Mouse (Mus musculus) liver, embryonic 12.5 days (tissue): ENCODE measurements around the gene Chn1. TPM values are rescaled to one million over a fixed set of nuclear protein-coding genes. Genes with fewer than 3 reads are reported as not detected.

Source experiments
- ATAC-seq: fragments of 200-750 bp; cut with Nextera tagmentation; 2 replicates; pipeline ENCODE4 v1.8.0; 2017; ENCODE audit warnings: moderate number of reproducible peaks, mild to moderate bottlenecking, moderate library complexity
- H3K27ac ChIP-seq: fragments of 300-500 bp; sonication (generic); 2 replicates; pipeline ENCODE4 v1.5.1; 2016; ENCODE audit warnings: mild to moderate bottlenecking
- H3K27me3 ChIP-seq: fragments of 300-500 bp; sonication (generic); replicated peaks from 2 replicates; pipeline ENCODE4 v1.6.1; 2016; ENCODE audit warnings: mild to moderate bottlenecking, moderate library complexity
- H3K36me3 ChIP-seq: fragments of 300-500 bp; sonication (generic); 2 replicates; pipeline ENCODE4 v1.6.1; 2016; ENCODE audit warnings: mild to moderate bottlenecking, moderate library complexity
- H3K4me1 ChIP-seq: fragments of 300-500 bp; sonication (generic); 2 replicates; pipeline ENCODE4 v1.6.1; 2016
- H3K4me2 ChIP-seq: fragments of 300-500 bp; sonication (generic); 2 replicates; pipeline ENCODE4 v1.6.1; 2016; ENCODE audit warnings: mild to moderate bottlenecking, moderate library complexity
- H3K4me3 ChIP-seq: fragments of 300-500 bp; sonication (generic); 2 replicates; pipeline ENCODE4 v1.5.1; 2016; ENCODE audit warnings: mild to moderate bottlenecking, moderate library complexity
- H3K9ac ChIP-seq: fragments of 300-500 bp; sonication (generic); 2 replicates; pipeline ENCODE4 v1.6.1; 2016; ENCODE audit warnings: mild to moderate bottlenecking, moderate library complexity
- H3K9me3 ChIP-seq: fragments of 300-500 bp; sonication (generic); replicated peaks from 2 replicates; pipeline ENCODE4 v1.6.1; 2016; ENCODE audit warnings: mild to moderate bottlenecking, moderate library complexity
- WGBS: fragments of 180-500 bp; shearing (Covaris S2); methylation state at CpG from one replicate; pipeline ENCODE4 v1.1.7; 2016; ENCODE audit not compliant: insufficient replicate concordance; 5-methylcytosine and 5-hydroxymethylcytosine counted together
- polyA plus RNA-seq: library from polyadenylated mRNA; unstranded; fragments of >200 nt; fragmentation: Nextera tagmentation; extraction: Ambion mirVana; gene quantifications from 2 replicates; pipeline ENCODE4 v1.2.1, GENCODE M21; 2016

Chn1 gene
- polyA plus RNA-seq, 1 experiment from 2014 or later: 1.9 TPM

DNA sequence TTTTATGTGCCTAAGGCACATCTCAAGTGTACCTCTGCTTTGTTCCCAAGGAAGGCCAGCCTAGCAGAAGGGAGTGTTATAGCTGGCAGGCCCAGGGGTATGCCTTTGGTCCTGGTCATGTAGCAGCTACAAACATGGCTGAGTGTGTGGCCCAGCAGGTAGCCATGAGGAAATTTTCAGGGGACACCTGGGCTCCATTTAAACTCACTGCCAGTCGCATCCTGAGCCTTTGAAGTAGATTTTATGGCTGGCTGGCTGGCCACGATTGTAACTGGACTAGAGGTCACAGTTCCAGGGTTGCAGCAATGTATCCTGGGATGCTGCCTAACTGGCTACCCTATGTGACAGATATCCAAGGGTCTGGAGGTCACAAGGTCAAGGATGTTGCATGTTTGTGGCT, 174.5 kb downstream of the Chn1 start:
- Histone ChIP-seq H3K4me2 (no peak overlapping the region), H3K9ac (no peak overlapping the region), H3K27me3 (no peaks in the 10 kb centered on the region), H3K4me3 (no peak overlapping the region), H3K36me3 (no peaks in the 10 kb centered on the region), H3K9me3 (no peaks in the 10 kb centered on the region), H3K4me1 (peaks cover 10% of the 10 kb centered on the region), H3K27ac (no peak overlapping the region)
- no peak for ATAC-seq
- 56% methylated on average over 2 of the region's 2 CpGs for WGBS

GRCm38 (mm10) chr2:73597772-73598171, 177.4 kb downstream of the Chn1 start:
- Histone ChIP-seq H3K4me1 (peaks cover 10% of the 10 kb centered on the region), H3K4me3 (no peak overlapping the region), H3K9ac (no peak overlapping the region), H3K36me3 (no peaks in the 10 kb centered on the region), H3K27ac (no peak overlapping the region), H3K9me3 (no peaks in the 10 kb centered on the region), H3K27me3 (no peaks in the 10 kb centered on the region), H3K4me2 (peak overlapping the region; percentile 43)
- WGBS: 73% methylated on average over 11 of the region's 11 CpGs
- no peak for ATAC-seq

DNA sequence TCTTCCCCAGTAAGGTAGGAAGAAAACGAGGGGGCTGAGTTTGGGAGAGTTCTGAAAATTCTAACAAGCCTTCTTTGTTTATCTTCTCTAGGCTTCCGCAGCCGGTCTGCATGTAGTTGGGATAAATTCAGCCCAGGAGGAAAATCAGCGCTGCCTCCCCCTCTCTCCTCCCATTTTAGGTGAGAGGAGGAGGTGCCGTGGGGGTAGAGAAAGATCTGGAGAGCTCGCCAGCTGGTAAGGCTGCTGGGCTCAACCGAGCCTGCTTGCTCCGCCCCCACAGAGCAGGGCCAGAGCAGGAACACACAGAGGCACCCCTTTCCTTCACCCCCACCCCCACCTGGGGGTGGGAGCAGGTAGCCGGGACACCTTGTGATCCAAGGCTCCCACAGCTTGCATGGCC, 178.4 kb downstream of the Chn1 start:
- 19% methylated on average over 9 of the region's 9 CpGs for WGBS
- H3K27ac ChIP-seq: no peak overlapping the region

GRCm38 (mm10) chr2:73596326-73596725, 178.8 kb downstream of the Chn1 start:
- H3K9ac ChIP-seq: no peak overlapping the region
- ATAC-seq: no peak
- 43% methylated on average over 5 of the region's 5 CpGs for WGBS
- H3K4me3 ChIP-seq: no peak overlapping the region
- peak overlapping the region; percentile 43 for H3K4me2 ChIP-seq
- no peaks in the 10 kb centered on the region for H3K9me3 ChIP-seq
- H3K4me1 ChIP-seq: peaks cover 15% of the 10 kb centered on the region
- 0 out of 2 replicates have a peak, but pooled peaks cover 1% of the 10 kb centered on the region for H3K27me3 ChIP-seq
- H3K27ac ChIP-seq: no peak overlapping the region
- no peaks in the 10 kb centered on the region for H3K36me3 ChIP-seq

More for the DNA sequence above, 178.4 kb downstream of the Chn1 start:
- H3K9ac ChIP-seq: no peak overlapping the region
- H3K27me3 ChIP-seq: no peaks in the 10 kb centered on the region
- no peaks in the 10 kb centered on the region for H3K9me3 ChIP-seq
- peak overlapping the region; percentile 8; the same call in 1 of the 2 replicates for H3K4me3 ChIP-seq
- H3K4me2 ChIP-seq: peak overlapping the region; percentile 43
- no peaks in the 10 kb centered on the region for H3K36me3 ChIP-seq
- peaks cover 15% of the 10 kb centered on the region for H3K4me1 ChIP-seq
- ATAC-seq: no peak; the same call in 1 of the 2 replicates

DNA sequence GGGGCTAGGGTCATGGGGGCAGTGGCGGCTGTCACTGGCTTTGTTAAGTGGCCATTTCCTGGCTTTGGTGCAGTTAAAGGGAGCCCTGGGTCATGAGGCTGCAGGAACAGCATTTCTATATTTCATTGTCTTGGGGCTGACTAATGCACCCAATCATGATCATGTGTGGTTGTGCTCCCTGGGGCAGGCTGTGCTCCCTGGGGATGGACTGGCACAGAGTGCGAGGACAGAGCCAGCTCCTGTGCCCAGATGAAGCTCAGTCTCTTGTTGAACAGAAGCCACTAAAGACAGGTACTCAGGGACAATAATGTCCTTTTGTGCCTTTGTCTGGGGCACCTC, 182.1 kb downstream of the Chn1 start:
- H3K36me3 ChIP-seq: no peaks in the 10 kb centered on the region
- H3K4me3 ChIP-seq: no peak overlapping the region
- H3K9ac ChIP-seq: no peak overlapping the region
- peaks cover 15% of the 10 kb centered on the region for H3K4me1 ChIP-seq
- WGBS: 66% methylated on average over 2 of the region's 2 CpGs
- no peak overlapping the region for H3K27ac ChIP-seq
- peaks cover 6% of the 10 kb centered on the region; the same call in 1 of the 2 replicates for H3K27me3 ChIP-seq
- no peak overlapping the region for H3K4me2 ChIP-seq
- ATAC-seq: no peak
- H3K9me3 ChIP-seq: no peaks in the 10 kb centered on the region

DNA sequence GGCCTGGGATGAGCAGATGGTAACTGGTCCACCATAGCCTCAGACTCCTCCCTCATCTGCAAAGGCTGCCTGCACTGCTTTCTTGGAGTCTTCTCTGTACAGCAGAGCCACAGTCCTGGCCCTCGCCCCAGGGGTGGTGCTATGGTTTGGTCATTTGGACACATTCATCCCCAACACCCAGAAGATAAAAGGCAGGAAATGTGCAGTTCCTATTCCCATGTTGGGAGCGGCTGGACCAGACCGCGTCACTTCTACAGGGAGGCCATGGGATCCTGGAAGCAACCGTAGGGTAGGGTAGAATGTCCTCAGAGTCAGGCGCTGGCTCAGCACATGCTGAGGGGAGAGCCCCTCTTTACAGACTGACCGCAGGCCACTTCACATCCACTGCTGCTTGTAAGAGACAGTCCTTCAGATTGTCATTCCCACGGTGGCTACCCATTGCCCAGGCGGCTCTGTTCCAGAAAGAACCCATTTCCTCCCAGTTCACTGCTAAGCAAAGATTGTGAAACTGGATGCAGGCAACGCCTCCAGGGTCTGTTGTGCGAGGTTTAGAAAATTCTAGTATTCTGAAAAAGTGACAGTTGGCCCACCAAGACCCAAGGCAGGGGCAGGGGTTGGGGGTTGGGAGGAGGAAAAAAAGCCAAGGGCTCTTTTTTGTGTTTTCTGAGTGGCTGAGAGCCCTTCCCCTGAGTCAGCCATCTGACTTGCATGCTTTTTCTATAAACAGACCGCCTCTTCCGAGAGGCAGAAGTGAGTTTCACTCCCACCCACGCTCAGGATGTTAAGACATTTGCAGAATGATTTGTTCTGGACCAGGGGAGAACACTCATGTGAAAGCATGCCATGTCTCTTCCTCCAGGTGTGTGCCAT, 182.7 kb downstream of the Chn1 start:
- H3K9ac ChIP-seq: no peak overlapping the region
- ATAC-seq: no peak
- H3K4me3 ChIP-seq: no peak overlapping the region
- 56% methylated on average over 14 of the region's 14 CpGs for WGBS
- H3K27ac ChIP-seq: no peak overlapping the region
- no peak overlapping the region for H3K4me2 ChIP-seq
- H3K9me3 ChIP-seq: no peaks in the 10 kb centered on the region
- peaks cover 15% of the 10 kb centered on the region for H3K4me1 ChIP-seq
- H3K36me3 ChIP-seq: no peaks in the 10 kb centered on the region
- H3K27me3 ChIP-seq: peaks cover 6% of the 10 kb centered on the region; the same call in 1 of the 2 replicates

DNA sequence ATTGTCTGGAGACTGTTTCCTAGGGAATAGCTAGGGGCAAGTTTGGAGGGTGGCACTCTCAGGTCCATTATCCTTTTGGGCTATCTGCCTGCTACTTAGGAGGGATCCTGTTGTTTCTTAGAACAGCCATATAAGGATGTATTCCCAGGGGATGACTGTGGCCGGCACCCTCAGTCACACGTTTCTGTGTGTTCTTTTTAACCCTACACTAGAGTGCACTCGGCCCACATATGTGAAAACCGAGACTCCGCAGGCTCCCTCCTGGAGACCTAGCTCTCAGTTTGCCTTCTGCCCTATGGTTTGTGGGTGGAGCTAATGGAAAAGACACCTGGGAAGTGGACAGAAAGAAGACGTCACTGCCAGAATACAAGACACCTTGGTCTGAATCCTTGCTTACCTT, 183.9 kb downstream of the Chn1 start:
- no peak overlapping the region for H3K4me3 ChIP-seq
- no peaks in the 10 kb centered on the region for H3K9me3 ChIP-seq
- WGBS: 57% methylated on average over 6 of the region's 6 CpGs
- no peak overlapping the region for H3K9ac ChIP-seq
- H3K4me2 ChIP-seq: no peak overlapping the region
- H3K27ac ChIP-seq: no peak overlapping the region
- H3K36me3 ChIP-seq: no peaks in the 10 kb centered on the region
- ATAC-seq: no peak
- peaks cover 13% of the 10 kb centered on the region; the same call in 1 of the 2 replicates for H3K27me3 ChIP-seq
- peaks cover 6% of the 10 kb centered on the region; the same call in 1 of the 2 replicates for H3K4me1 ChIP-seq

DNA sequence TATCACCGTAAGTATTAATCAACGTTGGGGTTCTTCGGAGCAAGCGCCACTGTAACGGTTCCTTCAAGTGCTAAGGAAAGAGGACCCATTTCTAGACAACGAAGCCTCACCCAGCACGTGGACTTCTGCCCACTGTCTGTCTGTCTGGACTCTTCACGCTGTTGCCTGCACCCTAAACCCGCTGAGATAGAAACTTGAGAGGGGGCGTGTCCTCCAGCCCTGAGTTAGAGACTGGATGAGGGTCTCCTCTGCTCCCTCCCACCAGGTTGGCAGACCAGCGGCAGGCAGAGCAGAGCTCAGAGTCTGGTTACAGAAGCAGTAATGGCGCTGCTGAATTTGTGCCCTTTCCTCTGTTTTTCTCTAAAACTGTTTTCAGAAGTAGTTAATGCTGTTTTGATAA, 185.0 kb downstream of the Chn1 start:
- 10% methylated on average over 12 of the region's 12 CpGs for WGBS
- Histone ChIP-seq H3K9me3 (no peaks in the 10 kb centered on the region), H3K4me1 (peaks cover 13% of the 10 kb centered on the region), H3K27ac (no peak overlapping the region), H3K36me3 (no peaks in the 10 kb centered on the region), H3K27me3 (peaks cover 24% of the 10 kb centered on the region), H3K4me3 (no peak overlapping the region), H3K4me2 (peak overlapping the region; percentile 31), H3K9ac (no peak overlapping the region)
- no peak for ATAC-seq

GRCm38 (mm10) chr2:73588951-73589350, 186.2 kb downstream of the Chn1 start:
- Histone ChIP-seq H3K9me3 (no peaks in the 10 kb centered on the region), H3K27ac (no peak overlapping the region), H3K4me1 (peaks cover 15% of the 10 kb centered on the region), H3K9ac (no peak overlapping the region), H3K36me3 (no peaks in the 10 kb centered on the region), H3K4me3 (no peak overlapping the region), H3K4me2 (no peak overlapping the region), H3K27me3 (peaks cover 24% of the 10 kb centered on the region)
- WGBS: 60% methylated on average over 2 of the region's 2 CpGs
- no peak for ATAC-seq

GRCm38 (mm10) chr2:73587109-73587506, 188.0 kb downstream of the Chn1 start:
- H3K9me3 ChIP-seq: no peaks in the 10 kb centered on the region
- no peaks in the 10 kb centered on the region for H3K36me3 ChIP-seq
- 55% methylated on average over 4 of the region's 4 CpGs for WGBS
- H3K4me1 ChIP-seq: peaks cover 9% of the 10 kb centered on the region; the same call in 1 of the 2 replicates
- no peak overlapping the region for H3K27ac ChIP-seq
- no peak overlapping the region for H3K4me3 ChIP-seq
- no peak overlapping the region for H3K9ac ChIP-seq
- no peak overlapping the region for H3K4me2 ChIP-seq
- peaks cover 27% of the 10 kb centered on the region for H3K27me3 ChIP-seq
- no peak for ATAC-seq

GRCm38 (mm10) chr2:73586392-73587108, 188.6 kb downstream of the Chn1 start:
- no peak for ATAC-seq

DNA sequence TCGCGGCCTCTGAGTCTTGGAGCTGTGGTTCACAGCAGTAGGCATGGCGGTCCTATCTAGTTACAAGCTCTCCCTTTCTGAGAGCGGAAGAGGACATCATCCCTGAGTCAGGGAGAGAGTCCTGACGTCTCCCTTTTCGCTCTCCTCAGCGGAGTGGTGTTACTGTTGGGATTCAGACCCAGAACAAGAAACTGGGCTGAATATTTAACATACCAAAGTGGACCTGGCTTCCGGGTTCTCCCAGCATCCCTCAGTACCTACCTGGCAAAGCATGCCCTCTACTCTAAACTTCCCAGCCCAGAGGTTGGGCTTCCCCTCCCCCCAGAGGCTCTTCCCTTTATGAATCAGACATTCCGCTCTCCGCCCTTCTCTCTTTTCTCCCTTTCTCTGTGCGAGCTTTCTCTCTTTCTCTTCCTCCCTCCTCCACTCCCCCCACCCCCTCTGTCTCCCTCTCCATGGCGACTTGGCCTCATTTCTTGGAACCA, 189.8 kb downstream of the Chn1 start:
- Histone ChIP-seq H3K9ac (peak overlapping the region; percentile 12; the same call in 1 of the 2 replicates), H3K9me3 (no peaks in the 10 kb centered on the region), H3K27me3 (peaks cover 20% of the 10 kb centered on the region), H3K4me3 (peak overlapping the region; percentile 53), H3K4me1 (peaks cover 9% of the 10 kb centered on the region; the same call in 1 of the 2 replicates), H3K4me2 (peak overlapping the region; percentile 71), H3K27ac (no peak overlapping the region), H3K36me3 (no peaks in the 10 kb centered on the region)
- ATAC-seq: no peak
- 24% methylated on average over 12 of the region's 12 CpGs for WGBS

More at GRCm38 (mm10) chr2:73586392-73587108, 188.6 kb downstream of the Chn1 start:
- 52% methylated on average over 10 of the region's 10 CpGs for WGBS
- peaks cover 9% of the 10 kb centered on the region; the same call in 1 of the 2 replicates for H3K4me1 ChIP-seq
- no peaks in the 10 kb centered on the region for H3K36me3 ChIP-seq
- no peaks in the 10 kb centered on the region for H3K9me3 ChIP-seq
- H3K9ac ChIP-seq: no peak overlapping the region
- H3K4me3 ChIP-seq: no peak overlapping the region
- H3K27ac ChIP-seq: no peak overlapping the region
- peaks cover 27% of the 10 kb centered on the region for H3K27me3 ChIP-seq
- H3K4me2 ChIP-seq: no peak overlapping the region
